Mouse (Mus musculus): ENCODE data around the gene Calml4.

GRCm38 (mm10) chr9:62814751-62815150 is 43.1 kb upstream of the Calml4 start:
- TF ChIP-seq CTCF (IDR thresholded peaks at IDR 0.05; ENCODE audit: low read depth, low read length) (no peak), POLR2A (IDR thresholded peaks at IDR 0.05; ENCODE audit: extremely low read depth, insufficient read depth, low read length) (no peak)

Data from liver, adult 2 months (tissue).